Mouse (Mus musculus): ENCODE data around the gene Eif3d. TPM values are rescaled to one million over a fixed set of nuclear protein-coding genes. Genes with fewer than 3 reads are reported as not detected.

Eif3d gene
- polyA plus RNA-seq, 1 experiment from 2014 or later = 188 TPM

DNA sequence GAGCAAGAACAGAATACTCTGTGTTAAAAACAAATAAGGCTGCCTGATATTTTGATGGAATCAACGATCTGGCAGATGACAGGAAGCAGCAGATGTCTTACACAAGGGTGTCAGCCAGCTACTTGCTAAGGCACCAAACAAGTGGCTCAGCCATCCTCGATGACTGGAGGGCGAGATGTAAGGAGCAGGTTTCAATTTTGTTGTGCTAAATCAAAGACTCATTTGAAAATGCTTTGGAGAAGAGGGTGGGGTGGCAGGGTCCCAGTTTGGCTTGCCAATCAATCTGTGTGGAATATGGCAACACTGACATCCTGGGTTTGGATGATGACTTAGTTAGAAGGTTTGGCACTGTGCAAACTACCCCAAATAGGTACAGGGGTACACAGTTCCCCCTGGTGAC, 29.1 kb downstream of the Eif3d start:
- Histone ChIP-seq H3K27ac (ENCODE audit: low read depth, low read length) (no peak overlapping the region), H3K4me3 (ENCODE audit: low read depth, low read length) (no peak overlapping the region), H3K9ac (ENCODE audit: low read depth, low read length) (no peak overlapping the region), H3K36me3 (ENCODE audit: control insufficient read depth, insufficient read depth, low read length) (no peaks in the 10 kb centered on the region), H3K4me2 (no peak overlapping the region), H3K4me1 (ENCODE audit: control insufficient read depth, insufficient read depth, low read length) (no peaks in the 10 kb centered on the region), H3K27me3 (ENCODE audit: control insufficient read depth, insufficient read depth, low read length) (no peaks in the 10 kb centered on the region), H3K9me3 (replicated peaks; ENCODE audit: control insufficient read depth, low read length) (no peaks in the 10 kb centered on the region)
- ATAC-seq (replicated peaks; ENCODE audit: insufficient number of reproducible peaks, low FRiP score, low TSS enrichment) = no peak
- WGBS (ENCODE audit: insufficient replicate concordance) = 72% methylated on average over 3 of the region's 3 CpGs

DNA sequence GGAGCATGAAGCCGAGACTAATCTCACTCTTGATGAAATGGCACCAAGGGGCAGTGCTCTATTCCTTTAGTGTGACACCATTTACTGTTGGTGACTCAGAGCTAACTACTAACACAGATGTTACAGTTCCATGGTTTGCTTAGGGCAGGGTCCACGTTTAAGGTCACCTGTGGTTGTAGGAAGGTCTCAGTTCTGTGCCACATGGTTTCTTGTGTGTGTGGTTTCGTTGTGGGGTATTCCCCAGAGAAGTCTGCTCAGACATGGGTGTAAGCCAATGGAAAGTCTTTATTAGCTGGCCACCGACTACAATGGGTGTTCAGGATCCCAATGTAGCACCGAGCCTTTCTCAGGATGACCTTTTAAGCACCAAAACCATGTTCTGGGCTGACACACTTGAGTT, 32.1 kb downstream of the Eif3d start:
- Histone ChIP-seq H3K9me3 (replicated peaks; ENCODE audit: control insufficient read depth, low read length) (no peaks in the 10 kb centered on the region), H3K9ac (ENCODE audit: low read depth, low read length) (no peak overlapping the region), H3K4me1 (ENCODE audit: control insufficient read depth, insufficient read depth, low read length) (no peaks in the 10 kb centered on the region; the same call in 1 of the 2 replicates), H3K4me3 (ENCODE audit: low read depth, low read length) (no peak overlapping the region), H3K36me3 (ENCODE audit: control insufficient read depth, insufficient read depth, low read length) (no peaks in the 10 kb centered on the region), H3K27me3 (ENCODE audit: control insufficient read depth, insufficient read depth, low read length) (no peaks in the 10 kb centered on the region), H3K27ac (ENCODE audit: low read depth, low read length) (no peak overlapping the region), H3K4me2 (no peak overlapping the region)
- ATAC-seq (replicated peaks; ENCODE audit: insufficient number of reproducible peaks, low FRiP score, low TSS enrichment) = no peak
- 74% methylated on average over 5 of the region's 5 CpGs for WGBS (ENCODE audit: insufficient replicate concordance)

DNA sequence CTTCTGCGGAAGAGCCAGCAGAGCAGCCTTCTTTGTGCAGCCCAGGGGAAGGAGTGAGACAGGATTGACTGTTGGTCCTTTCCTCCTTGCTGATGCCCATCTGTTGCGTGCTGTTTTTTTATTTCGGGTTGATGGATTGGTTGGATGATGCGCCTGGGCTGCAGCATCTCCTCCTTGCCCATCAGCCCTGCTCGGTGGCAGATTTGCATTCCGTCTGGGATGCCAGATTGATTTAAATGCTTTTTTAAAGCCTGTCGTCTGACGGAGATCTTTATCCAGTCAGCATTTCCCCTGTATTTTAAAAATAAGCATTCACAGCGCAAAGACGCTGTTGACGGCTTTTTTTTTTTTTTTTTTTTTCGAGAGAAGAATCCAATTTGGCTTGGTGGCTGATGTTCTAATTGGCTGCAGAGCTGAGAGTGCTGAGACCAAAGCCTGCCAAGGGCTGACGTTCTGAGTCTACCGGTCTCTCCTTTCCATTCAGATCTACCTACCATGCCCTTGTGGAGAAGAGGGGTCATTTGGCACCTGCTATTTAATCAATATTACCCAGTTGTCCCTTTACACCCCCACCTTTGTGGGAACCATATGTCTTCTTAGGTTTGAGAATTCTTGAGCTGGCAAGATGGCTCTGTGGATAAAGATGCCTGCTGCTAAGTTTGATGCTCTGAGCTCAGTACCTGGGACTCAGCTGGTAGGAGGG, 34.8 kb downstream of the Eif3d start:
- Histone ChIP-seq H3K9me3 (replicated peaks; ENCODE audit: control insufficient read depth, low read length) (no peaks in the 10 kb centered on the region), H3K27ac (ENCODE audit: low read depth, low read length) (no peak overlapping the region), H3K4me2 (no peak overlapping the region), H3K4me3 (ENCODE audit: low read depth, low read length) (no peak overlapping the region), H3K9ac (ENCODE audit: low read depth, low read length) (no peak overlapping the region), H3K27me3 (ENCODE audit: control insufficient read depth, insufficient read depth, low read length) (no peaks in the 10 kb centered on the region), H3K36me3 (ENCODE audit: control insufficient read depth, insufficient read depth, low read length) (no peaks in the 10 kb centered on the region), H3K4me1 (ENCODE audit: control insufficient read depth, insufficient read depth, low read length) (no peaks in the 10 kb centered on the region; the same call in 1 of the 2 replicates)
- WGBS (ENCODE audit: insufficient replicate concordance) = 72% methylated on average over 14 of the region's 14 CpGs
- ATAC-seq (replicated peaks; ENCODE audit: insufficient number of reproducible peaks, low FRiP score, low TSS enrichment) = no peak

DNA sequence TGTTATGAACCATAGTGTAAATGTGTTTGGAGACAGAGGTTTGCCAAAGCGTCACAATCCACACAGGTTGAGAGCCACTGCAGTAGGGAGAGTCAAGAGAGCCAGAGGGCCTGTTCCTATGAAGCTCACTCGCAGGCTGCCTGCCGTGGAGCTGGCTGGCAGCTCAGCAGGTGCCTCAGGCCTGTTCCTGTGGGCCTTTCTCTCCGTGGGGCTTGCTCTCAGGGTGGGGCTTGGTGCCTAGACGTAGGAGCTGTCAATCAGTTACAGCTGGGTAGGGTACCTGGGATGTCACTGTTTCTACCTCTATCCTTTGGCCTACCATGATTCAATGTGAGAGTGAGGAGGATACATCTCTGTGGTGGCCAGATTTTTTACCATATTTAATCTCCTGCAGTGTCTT, 35.6 kb downstream of the Eif3d start:
- no peak overlapping the region for H3K4me3 ChIP-seq (ENCODE audit: low read depth, low read length)
- H3K4me2 ChIP-seq = no peak overlapping the region
- H3K4me1 ChIP-seq (ENCODE audit: control insufficient read depth, insufficient read depth, low read length) = peaks cover 1% of the 10 kb centered on the region; the same call in 1 of the 2 replicates
- no peaks in the 10 kb centered on the region for H3K36me3 ChIP-seq (ENCODE audit: control insufficient read depth, insufficient read depth, low read length)
- no peaks in the 10 kb centered on the region for H3K9me3 ChIP-seq (replicated peaks; ENCODE audit: control insufficient read depth, low read length)
- no peaks in the 10 kb centered on the region for H3K27me3 ChIP-seq (ENCODE audit: control insufficient read depth, insufficient read depth, low read length)
- no peak overlapping the region for H3K9ac ChIP-seq (ENCODE audit: low read depth, low read length)
- H3K27ac ChIP-seq (ENCODE audit: low read depth, low read length) = no peak overlapping the region
- ATAC-seq (replicated peaks; ENCODE audit: insufficient number of reproducible peaks, low FRiP score, low TSS enrichment) = no peak
- 59% methylated on average over 5 of the region's 5 CpGs for WGBS (ENCODE audit: insufficient replicate concordance)

DNA sequence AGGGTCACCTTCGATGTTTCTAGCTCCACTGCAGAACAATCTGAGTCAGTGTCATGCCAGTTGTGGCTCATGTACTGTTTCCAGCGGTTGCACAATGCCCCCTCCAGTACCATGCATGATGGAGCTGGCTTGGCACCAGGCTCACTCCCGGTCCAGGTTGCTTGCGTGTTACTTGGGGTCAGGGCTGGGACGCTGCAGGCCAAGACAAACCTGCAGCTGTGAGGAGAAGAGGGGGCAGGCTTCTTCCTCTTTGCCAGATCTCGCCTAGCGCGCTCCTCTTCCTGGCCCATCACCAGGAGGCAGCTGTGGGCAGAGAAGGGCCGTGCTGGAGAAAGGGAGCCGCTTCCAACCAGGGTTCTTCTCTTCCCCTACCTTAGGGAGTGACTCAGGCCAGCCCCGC, 36.3 kb downstream of the Eif3d start:
- Histone ChIP-seq H3K36me3 (ENCODE audit: control insufficient read depth, insufficient read depth, low read length) (no peaks in the 10 kb centered on the region), H3K9ac (ENCODE audit: low read depth, low read length) (peak overlapping the region; percentile 1; the same call in 1 of the 2 replicates), H3K9me3 (replicated peaks; ENCODE audit: control insufficient read depth, low read length) (no peaks in the 10 kb centered on the region), H3K4me2 (no peak overlapping the region), H3K4me1 (ENCODE audit: control insufficient read depth, insufficient read depth, low read length) (peaks cover 6% of the 10 kb centered on the region; the same call in 1 of the 2 replicates), H3K27me3 (ENCODE audit: control insufficient read depth, insufficient read depth, low read length) (no peaks in the 10 kb centered on the region), H3K27ac (ENCODE audit: low read depth, low read length) (no peak overlapping the region), H3K4me3 (ENCODE audit: low read depth, low read length) (no peak overlapping the region)
- no peak for ATAC-seq (replicated peaks; ENCODE audit: insufficient number of reproducible peaks, low FRiP score, low TSS enrichment)
- 75% methylated on average over 11 of the region's 11 CpGs for WGBS (ENCODE audit: insufficient replicate concordance)

DNA sequence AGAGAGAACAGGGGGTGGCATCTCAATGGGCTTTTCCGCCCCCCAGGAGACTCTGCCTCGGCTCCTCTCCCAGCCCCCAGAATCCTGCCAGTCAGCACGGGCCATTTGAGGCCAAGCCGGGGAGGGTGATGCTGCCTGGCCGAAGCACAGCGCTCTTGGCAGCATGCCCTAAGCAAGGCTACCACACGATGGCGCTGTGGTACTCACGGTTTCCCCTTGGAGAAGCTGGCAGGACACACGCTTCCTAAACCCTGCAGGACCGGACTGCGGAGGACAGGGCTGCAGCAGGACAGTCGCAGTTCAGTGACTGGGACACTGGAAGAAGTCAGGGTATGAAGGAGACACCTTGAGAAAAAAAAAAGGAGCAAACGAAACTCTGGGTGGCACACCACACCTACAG, 36.8 kb downstream of the Eif3d start:
- H3K4me2 ChIP-seq = peak overlapping the region; percentile 0
- H3K9ac ChIP-seq (ENCODE audit: low read depth, low read length) = no peak overlapping the region
- no peaks in the 10 kb centered on the region for H3K36me3 ChIP-seq (ENCODE audit: control insufficient read depth, insufficient read depth, low read length)
- H3K4me3 ChIP-seq (ENCODE audit: low read depth, low read length) = no peak overlapping the region
- WGBS (ENCODE audit: insufficient replicate concordance) = 2% methylated on average over 14 of the region's 14 CpGs
- no peak overlapping the region for H3K27ac ChIP-seq (ENCODE audit: low read depth, low read length)
- peaks cover 6% of the 10 kb centered on the region; the same call in 1 of the 2 replicates for H3K4me1 ChIP-seq (ENCODE audit: control insufficient read depth, insufficient read depth, low read length)
- H3K9me3 ChIP-seq (replicated peaks; ENCODE audit: control insufficient read depth, low read length) = no peaks in the 10 kb centered on the region
- H3K27me3 ChIP-seq (ENCODE audit: control insufficient read depth, insufficient read depth, low read length) = no peaks in the 10 kb centered on the region
- no peak for ATAC-seq (replicated peaks; ENCODE audit: insufficient number of reproducible peaks, low FRiP score, low TSS enrichment)

DNA sequence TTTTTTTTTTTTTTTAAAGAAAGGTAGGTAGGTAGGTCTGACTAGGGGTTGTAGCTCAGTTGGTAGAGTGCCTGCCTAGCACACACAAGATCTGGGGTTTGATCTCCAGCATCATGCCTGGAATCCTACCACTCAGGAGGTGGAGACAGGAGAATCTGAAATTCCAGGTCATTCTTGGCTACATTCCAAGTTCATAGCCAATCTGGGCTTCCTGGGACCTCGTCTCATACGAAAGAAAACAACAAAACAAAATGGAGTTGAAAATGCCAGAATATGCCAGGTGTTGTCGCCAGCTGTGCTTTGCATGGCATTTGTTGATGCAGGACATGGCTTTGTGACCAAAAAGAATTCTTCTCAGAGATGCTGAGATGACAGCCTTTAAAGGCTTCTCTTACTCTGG, 37.4 kb downstream of the Eif3d start:
- no peak for ATAC-seq (replicated peaks; ENCODE audit: insufficient number of reproducible peaks, low FRiP score, low TSS enrichment)
- H3K9me3 ChIP-seq (replicated peaks; ENCODE audit: control insufficient read depth, low read length) = no peaks in the 10 kb centered on the region
- no peaks in the 10 kb centered on the region for H3K36me3 ChIP-seq (ENCODE audit: control insufficient read depth, insufficient read depth, low read length)
- no peaks in the 10 kb centered on the region for H3K27me3 ChIP-seq (ENCODE audit: control insufficient read depth, insufficient read depth, low read length)
- H3K4me2 ChIP-seq = peak overlapping the region; percentile 0; the same call in 1 of the 2 replicates
- H3K27ac ChIP-seq (ENCODE audit: low read depth, low read length) = no peak overlapping the region
- H3K4me3 ChIP-seq (ENCODE audit: low read depth, low read length) = no peak overlapping the region
- no peak overlapping the region for H3K9ac ChIP-seq (ENCODE audit: low read depth, low read length)
- peaks cover 6% of the 10 kb centered on the region; the same call in 1 of the 2 replicates for H3K4me1 ChIP-seq (ENCODE audit: control insufficient read depth, insufficient read depth, low read length)
- WGBS (ENCODE audit: insufficient replicate concordance) = 61% methylated on average over 3 of the region's 3 CpGs

DNA sequence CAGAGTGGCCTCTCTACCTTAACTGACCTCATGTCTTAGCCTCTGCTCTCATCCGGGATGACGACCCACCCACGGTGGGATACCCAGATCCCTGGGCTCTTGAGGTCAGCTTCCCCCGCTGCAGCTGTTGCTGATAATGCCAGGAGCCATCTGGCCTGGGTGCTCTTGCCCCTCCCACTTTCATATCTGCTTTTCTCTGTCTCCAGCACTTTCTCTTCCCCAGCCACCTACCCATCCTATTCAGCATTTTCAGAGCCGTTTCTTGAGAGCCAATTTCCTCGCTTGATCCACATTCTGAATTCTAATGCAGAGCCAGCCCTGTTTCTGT, 39.0 kb downstream of the Eif3d start:
- no peak for ATAC-seq (replicated peaks; ENCODE audit: insufficient number of reproducible peaks, low FRiP score, low TSS enrichment)
- H3K9ac ChIP-seq (ENCODE audit: low read depth, low read length) = no peak overlapping the region
- H3K4me2 ChIP-seq = no peak overlapping the region; the same call in 1 of the 2 replicates
- H3K4me1 ChIP-seq (ENCODE audit: control insufficient read depth, insufficient read depth, low read length) = peaks cover 13% of the 10 kb centered on the region
- H3K27ac ChIP-seq (ENCODE audit: low read depth, low read length) = no peak overlapping the region
- H3K4me3 ChIP-seq (ENCODE audit: low read depth, low read length) = no peak overlapping the region
- no peaks in the 10 kb centered on the region for H3K36me3 ChIP-seq (ENCODE audit: control insufficient read depth, insufficient read depth, low read length)
- 49% methylated on average over 6 of the region's 6 CpGs for WGBS (ENCODE audit: insufficient replicate concordance)
- no peaks in the 10 kb centered on the region for H3K9me3 ChIP-seq (replicated peaks; ENCODE audit: control insufficient read depth, low read length)
- no peaks in the 10 kb centered on the region for H3K27me3 ChIP-seq (ENCODE audit: control insufficient read depth, insufficient read depth, low read length)

Data from heart, embryonic 11.5 days (tissue).